Mouse (Mus musculus): ENCODE results near the gene Zfp771.
A peak's percentile ranks its signal among the peaks of the same experiment; 100 is the strongest.
"Not testable (repeated sequence)": the region's sequence is repeated elsewhere in the genome, so short reads cannot be mapped to it uniquely, and the experiment has no call there.

Zfp771 gene

DNA sequence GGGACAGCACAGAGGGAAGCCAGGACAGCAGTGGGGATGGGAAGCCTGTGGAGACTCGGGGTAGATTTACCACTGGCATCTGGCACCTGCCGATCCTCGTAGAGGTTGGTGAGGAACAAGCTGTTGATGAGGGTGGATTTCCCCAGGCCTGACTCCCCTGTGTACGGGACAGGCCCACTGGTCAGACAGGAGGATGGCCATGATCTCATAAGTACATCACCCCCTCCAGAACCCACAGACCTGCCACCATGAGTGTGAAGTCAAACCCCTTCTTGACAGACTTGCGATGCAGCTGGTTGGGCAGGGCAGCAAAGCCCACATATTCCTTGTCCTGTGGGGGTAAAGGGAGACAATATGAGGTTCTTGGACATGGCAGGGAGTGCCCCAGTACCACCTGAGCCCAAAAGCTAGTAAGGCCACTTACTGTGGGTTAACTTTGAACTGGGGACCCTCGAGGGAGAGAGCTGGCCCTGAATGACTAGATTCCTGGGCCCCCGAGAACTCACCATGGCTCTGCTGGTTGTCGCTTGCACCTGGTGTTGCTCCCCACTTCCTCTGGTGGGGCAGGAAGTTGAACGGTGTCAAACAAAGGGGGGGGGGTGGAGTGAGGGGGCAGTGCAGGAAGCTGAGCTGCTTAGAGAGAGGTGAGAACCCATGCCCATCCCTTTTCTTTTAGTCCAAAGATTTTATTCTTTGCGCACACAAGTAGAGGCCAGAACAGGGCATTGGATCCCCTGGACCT lies 26.0 kb upstream of the Zfp771 start:
- peak; percentile 84 for DNase-seq (ENCODE audit: low read depth, low spot score)

- DNase-seq (ENCODE audit: low read depth, low spot score): peak; percentile 38
Observed at GRCm38 (mm10) chr7:127218670-127219069, 25.4 kb upstream of the Zfp771 start.

GRCm38 (mm10) chr7:127220440-127220839 lies 23.6 kb upstream of the Zfp771 start:
- DNase-seq (ENCODE audit: low read depth, low spot score): peak; percentile 81

DNA sequence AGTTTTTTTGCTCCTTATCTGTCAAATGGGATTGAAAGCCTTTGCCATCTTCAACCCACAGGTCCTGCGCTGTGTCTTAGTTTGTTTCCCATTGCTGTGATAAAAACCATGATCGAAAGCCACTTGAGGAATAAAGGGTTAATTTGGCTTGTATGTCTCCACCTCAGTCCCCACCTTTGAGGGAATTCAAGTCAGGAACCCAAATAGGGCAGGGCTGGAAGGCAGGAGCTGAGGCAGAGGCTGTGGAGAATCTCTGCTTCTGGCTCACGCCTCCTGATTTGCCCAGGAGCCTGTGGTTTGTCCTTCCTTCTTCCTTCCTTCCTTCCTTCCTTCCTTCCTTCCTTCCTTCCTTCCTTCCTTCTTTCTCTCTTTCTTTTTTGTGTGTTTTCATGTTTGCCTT lies 21.0 kb upstream of the Zfp771 start:
- no peak for DNase-seq (ENCODE audit: low read depth, low spot score)

DNA sequence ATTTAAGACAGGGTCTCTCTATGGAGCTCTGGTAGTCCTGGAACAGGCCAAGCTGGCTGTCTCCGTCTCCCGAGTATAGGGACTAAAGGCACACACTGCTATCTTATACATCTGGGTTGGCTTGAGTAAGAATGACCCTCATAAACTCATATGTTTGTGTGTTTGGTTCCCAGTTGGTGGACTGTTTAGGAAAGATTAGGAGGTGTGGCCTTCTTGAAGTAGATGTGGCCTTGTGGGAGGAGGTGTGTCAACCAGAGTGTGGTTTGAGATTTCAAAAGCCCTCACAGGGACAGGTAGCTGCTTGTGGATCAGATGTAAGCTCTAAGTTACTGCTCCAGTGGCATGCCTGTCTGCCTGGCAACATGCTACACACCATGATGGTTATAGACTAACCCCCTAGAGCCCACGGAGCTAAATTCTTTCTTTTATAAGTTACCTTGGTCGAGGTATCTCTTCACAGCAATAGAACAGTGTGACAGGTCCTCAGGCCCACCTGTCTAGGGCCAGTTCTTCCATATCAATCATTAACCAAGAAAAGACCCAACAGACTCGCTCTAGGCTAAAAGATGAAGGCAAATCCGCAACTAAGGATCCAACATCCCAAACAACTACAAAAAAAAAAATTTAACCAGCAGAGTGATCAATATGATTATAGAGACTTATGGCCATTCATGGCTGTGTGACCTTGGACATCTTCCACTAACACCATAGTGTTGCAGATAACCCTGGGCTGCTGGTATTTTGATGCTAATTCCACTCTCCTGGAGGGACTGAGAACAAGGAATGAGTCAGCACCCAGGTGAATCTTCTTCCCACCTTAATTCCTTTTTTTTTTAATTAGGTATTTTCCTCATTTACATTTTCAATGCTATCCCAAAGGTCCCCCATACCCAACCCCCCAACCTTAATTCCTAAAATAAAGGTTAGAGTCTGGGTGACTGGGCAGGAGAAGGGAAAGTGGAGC lies 20.3 kb upstream of the Zfp771 start:
- DNase-seq (ENCODE audit: low read depth, low spot score): no peak

- no peak for DNase-seq (ENCODE audit: low read depth, low spot score)
Observed at GRCm38 (mm10) chr7:127224616-127225015, 19.5 kb upstream of the Zfp771 start.

- no peak for DNase-seq (ENCODE audit: low read depth, low spot score)
Observed at GRCm38 (mm10) chr7:127225147-127225995, 18.7 kb upstream of the Zfp771 start.

DNA sequence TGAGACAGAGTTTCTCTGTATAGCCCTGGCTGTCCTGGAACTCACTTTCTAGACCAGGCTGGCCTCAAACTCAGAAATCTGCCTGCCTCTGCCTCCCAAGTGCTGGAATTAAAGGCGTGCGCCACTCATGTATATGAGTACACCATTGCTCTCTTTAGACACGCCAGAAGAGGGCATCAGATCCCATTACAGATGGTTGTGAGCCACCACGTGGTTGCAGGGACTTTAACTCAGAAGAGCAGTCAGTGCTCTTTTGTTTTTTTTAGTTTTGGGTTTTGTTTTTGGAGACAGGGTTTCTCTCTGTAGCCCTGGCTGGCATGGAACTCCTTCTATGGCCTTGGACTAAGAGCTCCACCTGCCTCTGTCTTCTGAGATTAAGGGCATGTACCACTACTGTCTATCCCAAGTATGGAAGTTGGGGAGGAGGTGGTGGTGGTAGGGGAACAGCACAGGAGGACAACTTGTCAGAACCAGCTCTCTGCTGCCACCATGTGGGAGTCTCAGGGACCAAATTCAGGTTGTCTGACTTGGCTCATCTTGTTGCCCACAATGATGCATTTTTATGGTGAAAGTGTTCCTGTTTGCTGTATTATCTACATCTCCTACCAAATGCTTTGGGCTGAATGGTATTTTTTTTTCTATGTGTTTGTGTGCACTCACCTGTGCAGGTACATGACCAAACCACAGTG lies 15.3 kb upstream of the Zfp771 start:
- DNase-seq (ENCODE audit: low read depth, low spot score): peak; percentile 94

DNA sequence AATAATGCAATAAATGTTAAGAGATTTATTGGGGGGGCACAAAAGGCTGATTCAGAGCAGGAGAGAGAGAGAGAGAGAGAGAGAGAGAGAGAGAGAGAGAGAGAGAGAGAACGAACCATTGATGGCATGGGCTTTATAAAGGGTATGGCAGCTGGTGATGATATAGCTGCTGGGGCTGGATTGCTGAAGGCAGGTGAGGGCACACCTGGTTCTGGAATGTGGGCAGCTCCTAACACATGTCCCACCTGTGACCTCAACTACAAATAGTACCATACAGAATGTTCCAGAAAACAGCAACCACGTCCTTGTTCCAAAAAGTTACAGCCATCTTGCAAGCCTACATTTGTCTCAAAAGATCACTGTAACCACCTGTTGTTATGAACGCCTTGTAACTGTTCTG lies 12.7 kb upstream of the Zfp771 start:
- no peak for DNase-seq (ENCODE audit: low read depth, low spot score)

DNA sequence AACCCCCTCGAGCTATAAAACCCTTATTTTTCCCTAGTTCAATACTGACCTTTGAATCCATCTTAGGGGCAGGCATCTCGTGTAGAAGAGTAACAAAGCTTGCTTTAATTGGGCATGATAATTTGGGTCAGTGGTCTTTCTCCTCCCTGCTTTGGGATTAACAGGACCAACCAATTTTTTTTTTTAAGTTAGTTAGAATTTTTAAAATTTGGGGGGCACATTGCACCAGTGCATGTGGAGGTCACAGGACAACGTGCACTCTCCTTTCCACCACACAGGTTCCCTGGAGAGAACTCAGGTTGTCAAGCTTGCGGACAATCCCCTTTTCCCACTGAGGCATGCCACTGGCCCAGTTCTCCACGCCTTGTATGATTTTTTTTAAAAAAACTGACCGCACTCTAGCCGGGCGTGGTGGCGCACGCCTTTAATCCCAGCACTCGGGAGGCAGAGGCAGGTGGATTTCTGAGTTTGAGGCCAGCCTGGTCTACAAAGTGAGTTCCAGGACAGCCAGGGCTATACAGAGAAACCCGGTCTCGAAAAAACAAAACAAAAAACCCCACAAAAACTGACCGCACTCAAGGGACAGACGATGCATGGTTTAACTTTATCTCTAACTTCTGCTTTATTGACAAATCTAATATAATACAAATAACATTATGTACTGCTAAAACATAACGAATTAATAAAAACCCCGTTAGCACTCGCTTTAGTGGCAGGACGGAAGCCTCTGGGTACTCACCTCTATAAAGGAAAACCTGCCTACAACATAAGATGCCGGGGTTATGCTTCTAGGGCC lies 12.1 kb upstream of the Zfp771 start:
- no peak for DNase-seq (ENCODE audit: low read depth, low spot score)

- peak; percentile 88 for DNase-seq (ENCODE audit: low read depth, low spot score)
Observed at GRCm38 (mm10) chr7:127232622-127233367, 11.3 kb upstream of the Zfp771 start, which contains the start of the genes Zfp553 and Sept1. Zfp553 (plus strand) TSS chr7:127233061. Sept1 (minus strand) TSS chr7:127233130.

GRCm38 (mm10) chr7:127233368-127233749 lies 10.7 kb upstream of the Zfp771 start:
- DNase-seq (ENCODE audit: low read depth, low spot score): no peak

DNA sequence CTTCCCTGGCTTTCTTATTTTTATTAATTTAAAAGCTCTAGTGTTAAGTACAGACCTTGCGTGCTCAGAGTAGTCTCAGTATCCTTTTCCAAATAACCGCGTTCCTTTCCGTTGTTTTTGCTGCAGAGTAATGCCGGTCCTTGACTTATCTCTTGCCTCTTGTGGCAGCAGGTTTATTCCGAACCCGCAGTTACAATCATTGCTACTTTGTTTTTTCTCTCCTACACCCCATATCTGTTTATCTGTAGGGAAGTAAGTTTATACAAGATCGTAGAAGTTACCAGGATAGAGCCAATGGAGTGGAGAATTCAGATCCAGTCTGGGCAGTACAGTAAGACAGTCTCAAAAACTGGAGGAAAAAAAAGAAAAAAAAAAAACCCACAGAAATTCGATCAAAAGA lies 10.3 kb upstream of the Zfp771 start:
- DNase-seq (ENCODE audit: low read depth, low spot score): no peak

DNA sequence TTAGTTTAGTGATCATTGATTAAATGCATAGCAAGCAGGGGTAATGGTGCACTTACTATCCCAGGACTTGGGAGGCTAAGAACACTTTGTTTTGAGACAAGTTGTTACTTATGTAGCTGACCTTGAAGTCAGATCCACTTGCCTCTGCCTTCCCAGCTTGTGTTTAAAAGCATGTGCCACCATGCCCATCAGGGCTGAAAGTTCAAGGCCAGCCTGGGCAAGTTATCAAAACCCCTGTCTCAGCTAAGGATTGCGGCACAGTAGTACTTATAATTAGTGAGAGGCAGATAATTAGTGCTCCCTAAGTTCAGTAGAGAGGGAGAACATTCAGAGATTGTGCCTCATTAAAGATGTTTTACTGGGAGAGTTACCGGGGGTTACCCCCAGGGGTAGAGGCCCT lies 9.3 kb upstream of the Zfp771 start:
- no peak for DNase-seq (ENCODE audit: low read depth, low spot score)

- DNase-seq (ENCODE audit: low read depth, low spot score): no peak
Observed at GRCm38 (mm10) chr7:127243361-127243867, 660 bp upstream of the Zfp771 start.

DNA sequence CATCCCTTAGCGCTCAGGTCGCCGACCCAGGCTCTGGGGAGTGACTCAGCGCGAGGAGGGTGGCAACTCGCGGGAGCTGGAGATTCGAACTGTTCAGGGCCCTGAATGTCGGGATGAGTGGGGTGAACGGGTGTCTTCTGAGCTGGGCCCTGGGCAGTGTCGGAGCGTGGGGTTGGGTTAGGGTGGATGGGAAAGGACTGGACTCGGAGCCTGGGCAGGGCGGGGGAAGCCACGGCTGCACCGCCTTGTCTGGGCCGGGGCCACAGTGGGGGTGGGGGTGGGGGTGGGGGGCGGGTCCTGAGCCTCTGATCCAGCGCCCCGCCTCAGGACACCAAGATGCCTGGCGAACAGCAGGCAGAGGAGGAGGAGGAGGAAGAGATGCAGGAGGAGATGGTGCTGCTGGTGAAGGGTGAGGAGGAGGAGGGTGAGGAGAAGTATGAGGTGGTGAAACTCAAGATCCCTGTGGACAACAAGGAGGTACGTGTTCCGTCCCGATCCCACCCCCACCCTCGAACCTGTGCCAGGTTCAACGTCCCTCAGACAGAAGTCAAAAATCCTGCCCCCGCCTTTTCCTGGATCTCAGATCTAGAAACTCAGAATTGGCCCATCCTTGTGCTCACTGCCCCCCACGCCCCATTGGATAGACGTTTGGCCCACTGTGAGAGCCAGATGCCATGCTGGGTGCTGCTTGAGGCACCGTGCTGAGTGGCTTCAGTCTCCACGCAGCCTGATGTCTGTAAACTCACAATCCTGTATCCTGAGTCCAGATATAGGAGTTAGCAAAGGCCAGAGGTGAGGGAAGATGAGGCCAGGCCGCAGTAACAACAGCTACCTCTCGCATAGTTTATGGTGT lies 810 bp downstream of the Zfp771 start:
- DNase-seq (ENCODE audit: low read depth, low spot score): no peak

DNA sequence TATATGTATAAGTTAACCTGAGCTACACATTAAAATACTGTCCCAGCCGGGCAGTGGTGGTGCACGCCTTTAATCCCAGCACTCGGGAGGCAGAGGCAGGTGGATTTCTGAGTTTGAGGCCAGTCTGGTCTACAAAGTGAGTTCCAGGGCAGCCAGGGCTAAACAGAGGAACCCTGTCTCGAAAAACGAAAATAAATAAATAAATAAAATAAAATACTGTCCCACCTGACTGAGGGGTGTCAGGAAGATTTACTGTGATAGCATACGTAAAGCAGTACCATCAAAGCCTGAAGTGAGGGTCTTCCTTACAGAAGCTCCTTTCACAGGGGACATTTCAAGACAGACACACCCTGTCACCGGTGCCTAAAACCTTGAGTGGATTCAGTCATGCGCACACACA lies 6.4 kb downstream of the Zfp771 start:
- DNase-seq (ENCODE audit: low read depth, low spot score): not testable (repeated sequence)

GRCm38 (mm10) chr7:127252414-127252813 lies 8.3 kb downstream of the Zfp771 start:
- peak; percentile 77 for DNase-seq (ENCODE audit: low read depth, low spot score)

All from CD4-positive, CD25-positive, alpha-beta regulatory T cell, adult 2 months (primary cell).